Mouse (Mus musculus) liver, embryonic 12.5 days (tissue): ENCODE measurements at regions not wholly inside any gene's neighbourhood (a gene's known extent, or its start where the extent isn't known, plus 50 kb on each side); places are given as distances from the start of the nearest gene placed in this dataset.
A peak's percentile ranks its signal among the peaks of the same experiment; 100 is the strongest.

Experiments
- ATAC-seq: fragments of 200-750 bp; cut with Nextera tagmentation; 2 replicates; pipeline ENCODE4 v1.8.0; 2017; ENCODE audit warnings: moderate number of reproducible peaks, mild to moderate bottlenecking, moderate library complexity
- H3K27ac ChIP-seq: fragments of 300-500 bp; sonication (generic); 2 replicates; pipeline ENCODE4 v1.5.1; 2016; ENCODE audit warnings: mild to moderate bottlenecking
- H3K27me3 ChIP-seq: fragments of 300-500 bp; sonication (generic); replicated peaks from 2 replicates; pipeline ENCODE4 v1.6.1; 2016; ENCODE audit warnings: mild to moderate bottlenecking, moderate library complexity
- H3K36me3 ChIP-seq: fragments of 300-500 bp; sonication (generic); 2 replicates; pipeline ENCODE4 v1.6.1; 2016; ENCODE audit warnings: mild to moderate bottlenecking, moderate library complexity
- H3K4me1 ChIP-seq: fragments of 300-500 bp; sonication (generic); 2 replicates; pipeline ENCODE4 v1.6.1; 2016
- H3K4me2 ChIP-seq: fragments of 300-500 bp; sonication (generic); 2 replicates; pipeline ENCODE4 v1.6.1; 2016; ENCODE audit warnings: mild to moderate bottlenecking, moderate library complexity
- H3K4me3 ChIP-seq: fragments of 300-500 bp; sonication (generic); 2 replicates; pipeline ENCODE4 v1.5.1; 2016; ENCODE audit warnings: mild to moderate bottlenecking, moderate library complexity
- H3K9ac ChIP-seq: fragments of 300-500 bp; sonication (generic); 2 replicates; pipeline ENCODE4 v1.6.1; 2016; ENCODE audit warnings: mild to moderate bottlenecking, moderate library complexity
- H3K9me3 ChIP-seq: fragments of 300-500 bp; sonication (generic); replicated peaks from 2 replicates; pipeline ENCODE4 v1.6.1; 2016; ENCODE audit warnings: mild to moderate bottlenecking, moderate library complexity
- WGBS: fragments of 180-500 bp; shearing (Covaris S2); methylation state at CpG from one replicate; pipeline ENCODE4 v1.1.7; 2016; ENCODE audit not compliant: insufficient replicate concordance; 5-methylcytosine and 5-hydroxymethylcytosine counted together

GRCm38 (mm10) chr2:174575546-174575945 lies 67.8 kb upstream of the Zfp831 start:
- Histone ChIP-seq H3K4me2 (no peak overlapping the region), H3K9ac (no peak overlapping the region), H3K27ac (no peak overlapping the region), H3K27me3 (no peaks in the 10 kb centered on the region; the same call in 1 of the 2 replicates), H3K4me1 (peaks cover 8% of the 10 kb centered on the region), H3K4me3 (no peak overlapping the region), H3K36me3 (no peaks in the 10 kb centered on the region), H3K9me3 (no peaks in the 10 kb centered on the region)
- 62% methylated on average over 6 of the region's 6 CpGs for WGBS
- ATAC-seq = no peak

GRCm38 (mm10) chr2:174580906-174581703 lies 62.2 kb upstream of the Zfp831 start:
- Histone ChIP-seq H3K4me1 (peaks cover 20% of the 10 kb centered on the region), H3K27ac (0 out of 2 replicates have a peak overlapping the region, but pooled peaks have one; percentile 21), H3K9me3 (no peaks in the 10 kb centered on the region), H3K4me3 (no peak overlapping the region), H3K9ac (no peak overlapping the region), H3K27me3 (peaks cover 24% of the 10 kb centered on the region), H3K4me2 (peak overlapping the region; percentile 19), H3K36me3 (no peaks in the 10 kb centered on the region)
- ATAC-seq = peak; percentile 91
- 60% methylated on average over 5 of the region's 5 CpGs for WGBS

- H3K9ac ChIP-seq = no peak overlapping the region
- no peak for ATAC-seq
- no peak overlapping the region for H3K4me2 ChIP-seq
- H3K9me3 ChIP-seq = no peaks in the 10 kb centered on the region
- H3K27ac ChIP-seq = no peak overlapping the region
- no peak overlapping the region for H3K4me3 ChIP-seq
- H3K4me1 ChIP-seq = peaks cover 20% of the 10 kb centered on the region
- WGBS = 57% methylated on average over 2 of the region's 2 CpGs
- peaks cover 24% of the 10 kb centered on the region for H3K27me3 ChIP-seq
- H3K36me3 ChIP-seq = no peaks in the 10 kb centered on the region
These were observed 59.1 kb upstream of the Zfp831 start for GRCm38 (mm10) chr2:174584272-174584671.
